Mouse (Mus musculus) hindbrain, embryonic 10.5 days (tissue): ENCODE measurements around the gene Treh. TPM values are rescaled to one million over a fixed set of nuclear protein-coding genes. Genes with fewer than 3 reads are reported as not detected.
A peak's percentile ranks its signal among the peaks of the same experiment; 100 is the strongest.

ENCODE experiments used
- DNase-seq: peaks from one replicate; pipeline ENCODE4 v3.0.0-alpha.2; 2017; ENCODE audit warnings: low spot score
- H3K27ac ChIP-seq: fragments of 300-500 bp; sonication (generic); 2 replicates; pipeline ENCODE4 v1.5.1; 2016; ENCODE audit warnings: mild to moderate bottlenecking, moderate library complexity
- H3K27me3 ChIP-seq: fragments of 300-500 bp; sonication (generic); 2 replicates; pipeline ENCODE4 v1.6.1; 2016; ENCODE audit warnings: mild to moderate bottlenecking; ENCODE audit not compliant: poor library complexity, insufficient read depth, severe bottlenecking
- H3K36me3 ChIP-seq: fragments of 300-500 bp; sonication (generic); 2 replicates; pipeline ENCODE4 v1.6.1; 2016; ENCODE audit warnings: mild to moderate bottlenecking, moderate library complexity
- H3K4me1 ChIP-seq: fragments of 300-500 bp; sonication (generic); replicated peaks from 2 replicates; pipeline ENCODE4 v1.6.1; 2016; ENCODE audit warnings: mild to moderate bottlenecking
- H3K4me3 ChIP-seq: fragments of 300-500 bp; sonication (generic); 2 replicates; pipeline ENCODE4 v1.5.1; 2016; ENCODE audit warnings: mild to moderate bottlenecking, moderate library complexity
- H3K9me3 ChIP-seq: fragments of 300-500 bp; sonication (generic); 2 replicates; pipeline ENCODE4 v1.6.1; 2016; ENCODE audit warnings: mild to moderate bottlenecking, moderate library complexity
- WGBS: fragments of 180-500 bp; shearing (Covaris S2); methylation state at CpG from one replicate; pipeline ENCODE4 v1.1.7; 2016; 5-methylcytosine and 5-hydroxymethylcytosine counted together
- polyA plus RNA-seq: library from polyadenylated mRNA; unstranded; fragments of >200 nt; fragmentation: Nextera tagmentation; extraction: Ambion mirVana; gene quantifications from 2 replicates; pipeline ENCODE4 v1.2.1, GENCODE M21; 2016

Treh gene
- polyA plus RNA-seq, 1 experiment from 2014 or later: not detected

DNA sequence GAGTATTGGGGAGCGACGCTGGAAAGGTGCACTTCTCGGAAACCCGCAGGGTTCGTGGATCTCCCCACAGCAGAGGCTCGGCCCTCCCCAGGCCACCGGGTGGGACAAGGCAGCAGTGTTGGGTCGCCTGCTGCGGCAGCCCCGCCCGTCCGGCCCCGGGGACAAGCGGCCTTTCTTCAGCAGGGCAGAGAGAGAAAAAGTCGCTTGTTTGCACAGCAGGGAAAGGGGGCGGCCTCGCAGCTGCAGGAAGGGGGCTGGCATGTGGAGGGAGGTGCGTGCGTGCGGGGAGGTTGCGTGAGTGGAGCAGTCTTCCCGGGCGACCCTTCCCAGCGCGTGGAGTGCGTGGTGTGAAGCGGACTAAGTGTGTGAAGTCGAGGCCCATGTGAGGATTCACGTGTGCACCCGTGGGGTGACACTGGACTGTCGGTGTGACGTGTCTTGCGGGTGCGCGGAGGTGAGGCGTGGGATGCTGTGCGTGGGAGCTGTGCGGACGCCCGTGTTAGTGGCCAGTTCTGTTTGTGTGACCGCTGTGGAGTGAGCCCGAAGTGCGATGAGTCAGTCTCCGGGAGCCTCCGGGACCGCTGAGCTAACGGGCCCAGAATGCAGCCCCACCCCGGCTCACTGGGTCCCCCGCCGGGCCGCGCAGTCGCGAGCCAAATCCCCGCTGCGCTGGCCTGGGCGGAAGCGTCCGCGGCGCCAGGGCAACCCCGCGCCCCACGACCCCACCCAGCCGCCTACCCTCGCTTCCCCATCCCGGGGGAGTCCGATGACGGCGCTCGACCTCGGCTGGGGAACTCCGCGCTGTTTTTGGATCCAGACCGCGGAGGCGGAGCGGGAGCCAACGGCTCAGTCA lies 60.9 kb downstream of the Treh start:
- WGBS: under 1% methylated on average over 79 of the region's 79 CpGs
- Histone ChIP-seq H3K4me3 (peak overlapping the region; percentile 74), H3K4me1 (peaks cover 53% of the 10 kb centered on the region), H3K27ac (peak overlapping the region; percentile 89), H3K27me3 (peaks cover 31% of the 10 kb centered on the region), H3K9me3 (no peaks in the 10 kb centered on the region), H3K36me3 (no peaks in the 10 kb centered on the region)
- DNase-seq: no peak

DNA sequence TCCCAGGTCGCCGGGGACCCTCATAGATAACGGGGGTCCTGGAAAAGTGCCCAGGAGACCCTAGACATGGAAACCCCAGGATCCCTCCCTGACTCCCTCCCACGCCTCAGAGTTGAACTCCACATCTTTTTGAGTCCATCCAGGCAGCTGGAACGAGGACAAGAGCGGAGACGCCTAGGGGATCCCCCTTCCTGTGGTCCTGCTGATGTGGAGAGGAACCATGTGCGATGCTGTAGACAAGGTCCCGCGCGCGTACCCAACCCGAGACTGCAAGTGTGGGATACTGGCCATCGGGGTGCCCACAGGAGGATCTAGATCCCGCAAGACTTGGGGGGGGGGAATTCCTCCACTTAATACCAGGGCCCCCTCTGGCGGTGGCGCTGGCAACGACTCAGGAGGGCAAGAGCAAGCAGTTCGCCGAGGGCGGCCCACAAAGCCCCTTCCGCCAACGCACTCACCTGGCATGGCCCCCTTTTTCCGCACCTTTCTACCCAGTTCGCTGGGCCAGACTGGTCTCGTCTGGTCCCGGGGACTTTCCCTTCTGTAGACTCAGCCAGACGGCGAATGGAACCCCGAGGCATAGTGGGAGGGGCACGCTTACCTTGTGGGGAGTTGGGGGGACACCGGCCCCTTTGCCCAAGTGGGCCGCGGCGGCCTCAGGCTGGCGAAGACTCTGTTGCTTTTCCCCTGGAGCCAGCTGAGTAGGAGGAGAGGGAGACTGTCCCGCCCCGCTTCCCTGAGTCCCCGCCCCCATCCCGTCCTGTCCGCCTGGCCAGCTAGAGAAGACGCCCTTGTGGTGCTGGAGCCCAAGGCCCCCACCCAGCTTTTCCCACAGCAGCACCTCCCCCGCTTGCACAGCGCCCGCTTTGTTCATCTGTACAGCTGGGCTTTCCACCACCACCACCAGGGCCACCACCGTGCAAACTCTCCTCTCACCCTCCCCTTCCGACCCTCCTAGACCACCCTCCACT lies 61.8 kb downstream of the Treh start, which contains the start of gene Phldb1:
Gene Phldb1 (minus strand): TSS at position 675 of the 971 bp plus-strand sequence.
- WGBS: under 1% methylated on average over 47 of the region's 47 CpGs
- peak within 1 kb of the TSS; percentile 74 for H3K4me3 ChIP-seq
- H3K27ac ChIP-seq: peak within 1 kb of the TSS; percentile 89
- H3K9me3 ChIP-seq: no peaks in the 10 kb centered on the region
- H3K27me3 ChIP-seq: peaks cover 31% of the 10 kb centered on the region
- DNase-seq: peak; percentile 77
- H3K4me1 ChIP-seq: peaks cover 52% of the 10 kb centered on the region
- H3K36me3 ChIP-seq: no peaks in the 10 kb centered on the region

DNA sequence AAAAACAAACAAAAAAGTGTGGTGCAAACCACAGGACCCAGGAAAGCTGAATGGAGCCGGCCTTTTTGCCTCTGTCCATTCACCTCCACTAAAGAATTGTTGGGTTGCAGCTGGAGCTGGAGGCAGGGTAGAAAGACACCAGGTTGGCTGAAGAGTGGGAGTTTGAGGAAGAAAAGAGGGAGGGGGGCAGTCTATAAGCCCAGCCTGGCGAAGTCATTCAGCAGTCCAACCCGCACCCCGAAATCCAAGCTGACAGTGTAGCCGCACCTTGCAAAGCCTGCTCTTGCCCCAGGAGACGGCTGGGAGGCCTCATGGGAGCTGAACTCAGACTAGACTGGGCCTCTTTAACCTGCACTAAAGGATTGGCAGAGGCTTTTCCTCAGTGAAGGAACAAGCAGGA lies 62.9 kb downstream of the Treh start:
- 73% methylated on average over 6 of the region's 6 CpGs for WGBS
- DNase-seq: no peak
- Histone ChIP-seq H3K4me1 (peaks cover 52% of the 10 kb centered on the region), H3K27me3 (peaks cover 31% of the 10 kb centered on the region), H3K4me3 (0 out of 2 replicates have a peak overlapping the region, but pooled peaks have one; percentile 74), H3K9me3 (no peaks in the 10 kb centered on the region), H3K27ac (no peak overlapping the region), H3K36me3 (peaks cover 4% of the 10 kb centered on the region; the same call in 1 of the 2 replicates)

Other genes starting within 250 kb of the Treh start
- gene Foxr1, start 232.1 kb upstream of the Treh start, polyA plus RNA-seq: not detected in 2 replicates
- gene Upk2, start 218.3 kb upstream of the Treh start, polyA plus RNA-seq: 0.14 TPM in 1 of 2 replicates, not detected in the other
- gene Bcl9l, start 190.4 kb upstream of the Treh start, polyA plus RNA-seq: 4.6 and 7.3 TPM in 2 replicates
- gene Cxcr5, start 111.4 kb upstream of the Treh start, polyA plus RNA-seq: not detected in 2 replicates
- 16.8 and 21.0 TPM in 2 replicates for gene Ddx6, start 68.3 kb upstream of the Treh start, polyA plus RNA-seq
- 45.4 and 49.5 TPM in 2 replicates for gene Phldb1, start 62.0 kb downstream of the Treh start, polyA plus RNA-seq
- gene Arcn1, start 94.6 kb downstream of the Treh start, polyA plus RNA-seq: 154 and 170 TPM in 2 replicates
- gene Ift46, start 94.7 kb downstream of the Treh start, polyA plus RNA-seq: 124 and 152 TPM in 2 replicates
- gene Tmem25, start 126.1 kb downstream of the Treh start, polyA plus RNA-seq: 2.6 and 3.2 TPM in 2 replicates
- 0.75 TPM in 1 of 2 replicates, not detected in the other for gene Ttc36, start 129.8 kb downstream of the Treh start, polyA plus RNA-seq
- gene Kmt2a, start 208.1 kb downstream of the Treh start, polyA plus RNA-seq: 11.8 and 18.2 TPM in 2 replicates
- gene Atp5l, start 247.5 kb downstream of the Treh start, polyA plus RNA-seq: 599 and 650 TPM in 2 replicates